Mouse (Mus musculus): ENCODE data around the gene Acta1. TPM values are rescaled to one million over a fixed set of nuclear protein-coding genes. Genes with fewer than 3 reads are reported as not detected.

The Acta1 gene
- polyA plus RNA-seq, 1 experiment, result 9,007 TPM

- Histone ChIP-seq H3K36me3 (ENCODE audit: control insufficient read depth, insufficient read depth) (no peaks in the 10 kb centered on the region), H3K27me3 (ENCODE audit: control insufficient read depth, insufficient read depth, insufficient read length) (no peaks in the 10 kb centered on the region), H3K4me3 (peak overlapping the region; percentile 67), H3ac (ENCODE audit: control insufficient read depth, insufficient read length) (peak overlapping the region; percentile 1), H3K4me2 (ENCODE audit: low read depth) (peak overlapping the region; percentile 54), H3K79me2 (ENCODE audit: control insufficient read depth, insufficient read depth) (peaks cover 6% of the 10 kb centered on the region)
- TF ChIP-seq REST (IDR thresholded peaks at IDR 0.05; ENCODE audit: insufficient read depth, insufficient read length) (peak; percentile 81), USF1 (IDR thresholded peaks at IDR 0.05; ENCODE audit: low read depth) (no peak), CEBPB (IDR thresholded peaks at IDR 0.05; ENCODE audit: insufficient read depth, poor library complexity, severe bottlenecking) (no peak), POLR2AphosphoS2 (IDR thresholded peaks at IDR 0.05; ENCODE audit: insufficient read length, low read depth) (peak; percentile 49), TCF12 (IDR thresholded peaks at IDR 0.05; ENCODE audit: insufficient read depth, poor library complexity, severe bottlenecking) (no peak), MYOG (IDR thresholded peaks at IDR 0.05; ENCODE audit: control insufficient read depth in 1 of 3, insufficient read depth in 1 of 3, insufficient read length in 2 of 3, low read depth in 2 of 3) (peak in 1 of 3 experiments; percentile 7), MAX (IDR thresholded peaks at IDR 0.05; ENCODE audit: low read depth) (no peak), E2F4 (IDR thresholded peaks at IDR 0.05; ENCODE audit: insufficient read depth) (no peak), MYOD1 (IDR thresholded peaks at IDR 0.05; ENCODE audit: control insufficient read depth in 1 of 3, insufficient read length in 2 of 3, low read depth in 2 of 3) (peak in 2 of 3 experiments; percentile 42 to 44), TCF3 (IDR thresholded peaks at IDR 0.05; ENCODE audit: insufficient read length, low read depth) (no peak)
Observed at GRCm38 (mm10) chr8:123891271-123891670, 3.3 kb downstream of the Acta1 start.

GRCm38 (mm10) chr8:123889797-123890196, 4.8 kb downstream of the Acta1 start:
- Histone ChIP-seq H3K27me3 (ENCODE audit: control insufficient read depth, insufficient read depth, insufficient read length) (no peaks in the 10 kb centered on the region), H3K79me2 (ENCODE audit: control insufficient read depth, insufficient read depth) (peaks cover 6% of the 10 kb centered on the region), H3ac (ENCODE audit: control insufficient read depth, insufficient read length) (no peak overlapping the region), H3K36me3 (ENCODE audit: control insufficient read depth, insufficient read depth) (no peaks in the 10 kb centered on the region), H3K4me3 (no peak overlapping the region), H3K4me2 (ENCODE audit: low read depth) (no peak overlapping the region)
- TF ChIP-seq POLR2A (IDR thresholded peaks at IDR 0.05; ENCODE audit: insufficient read length, low read depth) (no peak), REST (IDR thresholded peaks at IDR 0.05; ENCODE audit: insufficient read depth, insufficient read length) (no peak), MYOD1 (IDR thresholded peaks at IDR 0.05; ENCODE audit: control insufficient read depth in 1 of 3, insufficient read length in 2 of 3, low read depth in 2 of 3) (no peak), POLR2AphosphoS2 (IDR thresholded peaks at IDR 0.05; ENCODE audit: insufficient read length, low read depth) (peak; percentile 45), E2F4 (IDR thresholded peaks at IDR 0.05; ENCODE audit: insufficient read depth) (no peak)

GRCm38 (mm10) chr8:123887956-123888355, 6.6 kb downstream of the Acta1 start:
- H3K4me3 ChIP-seq, result no peak overlapping the region
- H3K27me3 ChIP-seq (ENCODE audit: control insufficient read depth, insufficient read depth, insufficient read length), result no peaks in the 10 kb centered on the region
- no peak for TF ChIP-seq USF1 (IDR thresholded peaks at IDR 0.05; ENCODE audit: low read depth)
- TF ChIP-seq CEBPB (IDR thresholded peaks at IDR 0.05; ENCODE audit: insufficient read depth, poor library complexity, severe bottlenecking), result no peak
- TF ChIP-seq MYOD1 (IDR thresholded peaks at IDR 0.05; ENCODE audit: control insufficient read depth in 1 of 3, insufficient read length in 2 of 3, low read depth in 2 of 3), result no peak
- no peak for TF ChIP-seq TCF3 (IDR thresholded peaks at IDR 0.05; ENCODE audit: insufficient read length, low read depth)
- no peak for TF ChIP-seq POLR2AphosphoS2 (IDR thresholded peaks at IDR 0.05; ENCODE audit: insufficient read length, low read depth)
- TF ChIP-seq SRF (IDR thresholded peaks at IDR 0.05; ENCODE audit: control insufficient read depth, insufficient read length, low read depth), result no peak
- TF ChIP-seq MYOG (IDR thresholded peaks at IDR 0.05; ENCODE audit: control insufficient read depth in 1 of 3, insufficient read depth in 1 of 3, insufficient read length in 2 of 3, low read depth in 2 of 3), result no peak
- TF ChIP-seq TCF12 (IDR thresholded peaks at IDR 0.05; ENCODE audit: insufficient read depth, poor library complexity, severe bottlenecking), result no peak
- no peak for TF ChIP-seq REST (IDR thresholded peaks at IDR 0.05; ENCODE audit: insufficient read depth, insufficient read length)
- no peak for TF ChIP-seq POLR2A (IDR thresholded peaks at IDR 0.05; ENCODE audit: insufficient read length, low read depth)
- TF ChIP-seq E2F4 (IDR thresholded peaks at IDR 0.05; ENCODE audit: insufficient read depth), result no peak
- TF ChIP-seq MAX (IDR thresholded peaks at IDR 0.05; ENCODE audit: low read depth), result no peak
- no peak overlapping the region for H3K4me2 ChIP-seq (ENCODE audit: low read depth)
- no peak overlapping the region for H3ac ChIP-seq (ENCODE audit: control insufficient read depth, insufficient read length)
- no peaks in the 10 kb centered on the region for H3K79me2 ChIP-seq (ENCODE audit: control insufficient read depth, insufficient read depth)
- no peaks in the 10 kb centered on the region for H3K36me3 ChIP-seq (ENCODE audit: control insufficient read depth, insufficient read depth)

GRCm38 (mm10) chr8:123887163-123887562, 7.4 kb downstream of the Acta1 start:
- Histone ChIP-seq H3K4me2 (ENCODE audit: low read depth) (no peak overlapping the region), H3ac (ENCODE audit: control insufficient read depth, insufficient read length) (no peak overlapping the region), H3K36me3 (ENCODE audit: control insufficient read depth, insufficient read depth) (no peaks in the 10 kb centered on the region), H3K79me2 (ENCODE audit: control insufficient read depth, insufficient read depth) (no peaks in the 10 kb centered on the region), H3K27me3 (ENCODE audit: control insufficient read depth, insufficient read depth, insufficient read length) (no peaks in the 10 kb centered on the region), H3K4me3 (no peak overlapping the region)
- no peak for TF ChIP-seq USF1 (IDR thresholded peaks at IDR 0.05; ENCODE audit: low read depth)
- no peak for TF ChIP-seq REST (IDR thresholded peaks at IDR 0.05; ENCODE audit: insufficient read depth, insufficient read length)
- TF ChIP-seq MAX (IDR thresholded peaks at IDR 0.05; ENCODE audit: low read depth), result no peak
- no peak for TF ChIP-seq MYOD1 (IDR thresholded peaks at IDR 0.05; ENCODE audit: control insufficient read depth in 1 of 3, insufficient read length in 2 of 3, low read depth in 2 of 3)
- no peak for TF ChIP-seq SRF (IDR thresholded peaks at IDR 0.05; ENCODE audit: control insufficient read depth, insufficient read length, low read depth)
- no peak for TF ChIP-seq POLR2A (IDR thresholded peaks at IDR 0.05; ENCODE audit: insufficient read length, low read depth)
- TF ChIP-seq TCF3 (IDR thresholded peaks at IDR 0.05; ENCODE audit: insufficient read length, low read depth), result no peak
- TF ChIP-seq CEBPB (IDR thresholded peaks at IDR 0.05; ENCODE audit: insufficient read depth, poor library complexity, severe bottlenecking), result no peak
- no peak for TF ChIP-seq E2F4 (IDR thresholded peaks at IDR 0.05; ENCODE audit: insufficient read depth)
- TF ChIP-seq MYOG (IDR thresholded peaks at IDR 0.05; ENCODE audit: control insufficient read depth in 1 of 3, insufficient read depth in 1 of 3, insufficient read length in 2 of 3, low read depth in 2 of 3), result no peak
- no peak for TF ChIP-seq POLR2AphosphoS2 (IDR thresholded peaks at IDR 0.05; ENCODE audit: insufficient read length, low read depth)
- TF ChIP-seq TCF12 (IDR thresholded peaks at IDR 0.05; ENCODE audit: insufficient read depth, poor library complexity, severe bottlenecking), result no peak

Measured in myocyte (in vitro differentiated cells).